Mouse (Mus musculus) Muller cell, postnatal 12 days (primary cell): ENCODE measurements at regions not wholly inside any gene's neighbourhood (a gene's known extent, or its start where the extent isn't known, plus 50 kb on each side); places are given as distances from the start of the nearest gene placed in this dataset.
A peak's percentile ranks its signal among the peaks of the same experiment; 100 is the strongest.

ENCODE experiments used
- DNase-seq: peaks from one replicate; pipeline ENCODE4 v3.0.0-alpha.2; 2015; ENCODE audit errors: inconsistent ontology term

DNA sequence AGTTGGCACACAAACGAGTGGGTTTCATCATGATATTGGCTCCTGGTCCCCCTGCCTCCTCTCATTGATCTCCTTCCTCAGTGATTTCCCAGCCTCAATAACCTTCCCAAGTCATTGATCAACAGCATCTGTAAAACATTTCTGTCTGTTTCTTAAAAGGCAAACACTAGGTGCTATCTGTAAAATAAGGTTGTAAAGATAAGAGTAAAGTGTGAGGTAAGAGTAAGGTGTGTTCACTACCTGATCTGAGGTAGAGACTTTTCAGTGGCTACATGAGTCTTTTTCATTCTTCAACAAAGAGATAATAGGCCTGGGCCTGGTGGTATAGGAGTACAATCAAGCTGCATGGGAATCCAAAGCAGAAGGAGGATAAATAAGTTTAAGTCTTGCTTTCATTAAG is 55.7 kb downstream of the Plk2 start:
- DNase-seq = no peak

DNA sequence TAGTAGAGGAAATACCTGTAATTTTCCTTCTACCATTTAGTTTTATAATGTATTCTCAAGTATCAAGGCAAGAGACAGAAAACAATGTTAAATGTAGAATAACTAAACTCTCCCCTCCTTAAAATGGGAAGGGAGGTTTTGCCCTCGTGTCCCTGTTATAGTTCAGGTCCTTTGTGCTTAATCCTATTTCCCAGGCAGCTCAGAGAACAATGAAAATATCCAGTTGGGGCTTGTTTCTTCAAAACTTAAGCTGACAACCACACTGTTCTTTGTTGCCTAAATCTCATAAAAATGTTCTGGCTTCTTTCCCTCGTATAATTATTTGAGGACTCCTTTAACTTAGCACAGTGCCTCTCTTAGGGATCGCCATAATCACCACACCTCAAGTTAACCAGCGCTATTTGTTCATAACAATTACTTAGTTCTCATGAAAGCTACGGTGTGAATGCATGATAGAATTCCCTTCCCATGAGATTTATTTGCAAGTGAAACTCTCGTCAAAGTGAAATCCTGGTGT is 57.2 kb downstream of the Plk2 start:
- no peak for DNase-seq

GRCm38 (mm10) chr13:110455085-110455484 is 60.2 kb downstream of the Plk2 start:
- DNase-seq = peak; percentile 33

DNA sequence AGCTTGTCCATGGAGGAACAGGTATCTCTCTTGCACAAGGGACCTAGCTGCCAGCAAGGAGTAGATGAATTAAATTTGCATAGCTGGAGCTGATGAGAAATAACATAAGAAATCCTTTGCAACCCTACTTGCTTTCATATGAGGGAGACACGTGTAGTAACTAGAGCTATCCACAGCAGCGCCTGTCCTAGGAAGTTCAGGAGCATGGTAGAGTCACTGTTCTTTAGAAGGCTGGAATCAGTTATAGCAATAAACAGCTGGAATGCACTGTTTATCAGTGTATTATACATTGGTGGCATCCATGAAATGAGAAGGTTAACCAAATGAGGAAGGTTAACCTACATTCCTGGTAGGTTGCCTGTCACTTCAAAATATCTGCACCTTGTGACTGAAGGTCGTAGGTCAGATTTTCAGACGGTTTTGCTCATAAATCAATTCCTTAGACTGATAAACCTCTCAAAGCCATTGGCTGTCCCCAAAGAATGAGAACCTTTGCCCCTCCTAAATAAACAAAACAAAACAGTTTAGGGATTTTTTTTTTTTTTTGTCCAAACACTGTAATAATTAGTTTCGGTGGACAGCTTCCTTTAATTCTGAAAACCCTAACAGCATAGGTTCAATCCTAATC is 60.8 kb downstream of the Plk2 start:
- DNase-seq = no peak

DNA sequence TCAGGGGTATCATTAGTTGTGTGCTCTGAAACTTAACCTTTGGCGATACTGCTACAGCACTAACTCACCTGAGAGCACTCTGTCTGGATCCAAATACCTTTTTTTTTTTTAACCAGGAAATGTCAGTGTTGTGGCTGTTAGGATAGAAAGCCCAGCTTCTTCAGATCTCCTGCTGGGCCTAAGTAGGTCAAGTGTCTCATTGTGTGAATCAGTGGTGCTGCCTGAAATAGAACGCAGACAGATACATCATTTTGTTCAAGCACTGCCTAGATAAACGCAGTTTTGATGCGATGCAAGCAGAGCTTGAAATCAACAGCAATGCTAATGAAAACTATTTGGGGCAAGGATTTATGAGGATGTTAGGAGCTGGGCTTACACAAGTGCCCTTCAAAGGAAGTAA is 63.9 kb downstream of the Plk2 start:
- no peak for DNase-seq

- no peak for DNase-seq
Measured at GRCm38 (mm10) chr13:110461581-110461980, 66.7 kb downstream of the Plk2 start.

- no peak for DNase-seq
Measured at GRCm38 (mm10) chr13:110471526-110471925, 76.7 kb downstream of the Plk2 start.

DNA sequence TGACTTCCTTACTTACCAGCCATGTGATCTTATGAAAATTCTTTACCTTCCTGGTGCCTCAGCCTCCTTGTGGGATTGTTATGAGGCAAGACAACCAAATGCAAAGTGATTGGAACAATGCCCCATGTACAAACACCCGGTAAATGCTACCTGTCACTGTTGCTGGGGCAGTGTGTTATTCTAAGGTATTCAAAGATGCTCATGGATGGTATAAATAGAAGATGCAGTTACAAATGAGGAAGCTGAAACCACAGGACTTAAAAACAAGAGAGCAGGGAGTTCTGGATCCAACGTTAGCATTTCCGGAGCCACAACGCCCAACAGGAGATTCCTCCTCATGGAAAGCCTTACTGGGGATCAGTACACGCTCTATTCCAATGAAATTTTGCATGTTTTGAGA is 82.9 kb downstream of the Plk2 start:
- no peak for DNase-seq

GRCm38 (mm10) chr13:110484358-110484940 is 89.6 kb downstream of the Plk2 start:
- no peak for DNase-seq

- no peak for DNase-seq
Measured at GRCm38 (mm10) chr13:110485515-110485914, 90.7 kb downstream of the Plk2 start.

- no peak for DNase-seq
Measured at GRCm38 (mm10) chr13:110490166-110490565, 95.3 kb downstream of the Plk2 start.

GRCm38 (mm10) chr13:110492296-110493001 is 97.6 kb downstream of the Plk2 start:
- peak; percentile 94 for DNase-seq

DNA sequence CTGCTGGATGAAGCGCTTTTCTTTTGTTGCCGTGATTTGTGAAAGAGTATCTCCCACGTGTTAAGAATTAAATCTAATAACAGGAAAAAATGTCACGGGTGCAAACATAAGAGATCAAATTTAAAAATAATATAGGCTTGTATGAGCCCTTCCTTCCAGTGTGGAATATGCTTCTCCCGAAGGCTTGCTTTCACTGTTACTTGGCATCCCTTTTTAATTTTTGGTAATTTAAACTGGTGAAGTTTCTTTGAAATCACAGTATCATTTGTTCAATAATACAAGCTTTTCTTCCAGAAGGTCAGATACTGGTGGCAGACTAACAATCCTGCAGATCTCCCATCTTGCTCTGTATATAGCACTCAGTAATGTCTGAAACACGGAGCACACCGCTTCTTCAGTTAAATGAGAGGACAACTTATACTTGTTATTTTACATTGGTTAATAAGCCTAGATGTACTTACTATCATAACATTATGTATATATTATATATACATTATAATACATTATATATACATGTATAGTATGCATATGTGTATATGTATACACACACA is 98.2 kb downstream of the Plk2 start:
- no peak for DNase-seq

- no peak for DNase-seq
Measured at GRCm38 (mm10) chr13:110497461-110497860, 102.6 kb downstream of the Plk2 start.

DNA sequence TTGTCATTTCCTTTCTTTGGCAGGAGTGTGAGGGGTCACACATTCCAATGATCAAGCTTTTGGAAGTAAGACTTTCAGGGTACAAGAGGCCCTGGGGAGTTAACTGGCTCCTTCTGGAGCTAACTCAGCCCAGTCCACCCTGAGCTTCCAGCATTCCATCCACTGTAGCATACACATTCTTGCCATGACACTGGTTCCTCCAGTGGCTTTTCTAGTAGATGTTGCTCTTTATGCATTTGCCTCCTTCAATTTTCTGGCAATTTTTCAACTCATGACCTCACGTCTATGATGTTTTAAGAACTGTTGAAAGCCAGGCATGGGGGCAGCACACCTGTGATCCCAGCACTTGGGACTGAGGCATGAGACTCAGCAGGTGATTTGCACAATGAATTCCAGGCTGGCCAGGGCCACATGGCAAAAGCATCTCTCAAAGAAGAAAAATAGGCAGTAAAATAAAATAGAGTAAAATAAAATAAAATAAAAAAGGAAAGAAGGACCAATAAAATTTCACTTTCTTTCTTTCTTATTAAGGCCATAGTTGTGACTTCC is 113.0 kb downstream of the Plk2 start:
- DNase-seq = no peak

GRCm38 (mm10) chr13:110517986-110518385 is 123.1 kb downstream of the Plk2 start:
- DNase-seq = no peak

DNA sequence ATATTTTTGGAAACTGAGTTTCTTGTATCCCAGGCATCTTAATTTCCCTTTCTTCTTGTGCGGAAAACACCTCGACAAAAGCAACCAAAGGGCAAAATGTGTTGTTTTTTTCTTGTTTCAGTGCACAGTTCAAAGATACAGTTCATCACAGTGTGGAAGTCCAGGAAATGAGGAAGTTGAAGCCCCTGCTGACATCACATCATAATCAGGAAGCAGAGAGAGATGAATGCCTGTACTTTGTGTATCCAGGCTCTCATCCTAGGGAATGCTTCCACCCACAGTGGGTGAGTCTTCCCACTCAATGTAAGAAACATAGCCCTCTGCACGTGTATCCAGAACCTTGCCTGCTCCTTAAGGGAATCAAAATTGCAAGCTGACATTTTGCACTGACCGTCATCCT is 128.1 kb downstream of the Plk2 start:
- no peak for DNase-seq

DNA sequence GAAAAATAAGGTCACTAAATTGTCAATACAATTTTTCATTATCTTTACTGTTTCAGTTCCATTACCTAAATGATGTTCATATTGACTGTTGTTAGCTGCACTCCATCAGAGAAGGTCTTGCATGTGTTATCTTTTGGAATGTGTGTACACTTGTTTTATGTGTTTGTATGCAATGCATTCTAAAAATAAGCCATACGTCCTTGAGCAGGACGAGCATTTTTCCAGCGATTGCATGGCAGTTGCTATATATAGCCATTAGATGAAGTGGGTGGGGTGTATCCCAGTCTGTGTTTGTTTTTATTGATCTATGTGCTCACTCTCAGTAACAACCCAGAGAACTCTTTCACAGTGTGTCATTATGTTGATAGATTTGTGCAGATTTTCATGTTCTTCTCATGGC is 132.8 kb downstream of the Plk2 start:
- DNase-seq = no peak

- DNase-seq = no peak
Measured at GRCm38 (mm10) chr13:110529624-110530023, 134.8 kb downstream of the Plk2 start.

DNA sequence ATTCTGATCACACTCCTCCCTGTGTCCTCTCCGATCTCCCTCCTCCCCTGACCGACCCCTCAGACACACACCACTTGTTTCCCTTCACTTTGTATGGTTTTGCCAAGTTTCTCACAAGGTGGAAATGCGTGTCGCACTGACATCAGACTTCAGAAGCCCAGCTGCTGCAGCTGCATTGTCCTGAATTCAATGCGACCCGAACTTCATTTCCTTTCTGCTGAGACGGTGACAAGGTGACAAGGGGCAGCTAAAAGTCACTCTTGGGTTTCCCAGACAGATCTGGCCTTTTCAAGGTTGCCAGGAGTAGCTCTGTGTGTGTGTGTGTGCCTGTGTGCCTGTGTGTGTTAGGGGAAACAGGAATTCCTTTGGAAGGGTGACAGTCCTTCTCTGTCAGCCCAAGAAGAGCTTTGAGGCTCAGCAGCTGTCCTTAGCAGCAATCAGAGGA is 139.5 kb downstream of the Plk2 start:
- no peak for DNase-seq

DNA sequence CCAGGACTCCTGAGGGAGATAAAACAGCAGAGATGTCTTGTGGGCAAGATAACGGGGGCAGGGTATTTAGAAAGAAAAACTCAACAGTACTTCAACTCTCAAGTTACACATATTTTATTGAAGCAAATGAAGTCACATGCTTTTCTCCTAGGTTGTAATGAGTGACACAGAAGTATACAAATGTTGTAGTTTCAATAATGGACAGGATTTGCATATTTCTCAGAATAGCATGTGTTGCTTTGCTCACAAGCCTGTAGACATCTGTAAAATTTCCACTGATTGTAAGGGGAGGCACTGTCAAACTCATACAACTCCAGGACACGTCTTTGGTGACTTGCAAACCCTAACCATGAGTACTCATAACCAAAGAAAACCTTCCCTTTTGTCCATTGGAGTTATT is 140.9 kb downstream of the Plk2 start:
- DNase-seq = no peak

GRCm38 (mm10) chr13:110537960-110538463 is 143.2 kb downstream of the Plk2 start:
- peak; percentile 26 for DNase-seq
